Mouse (Mus musculus): Measurements from ENCODE around the gene Tprn.

Tprn gene

DNA sequence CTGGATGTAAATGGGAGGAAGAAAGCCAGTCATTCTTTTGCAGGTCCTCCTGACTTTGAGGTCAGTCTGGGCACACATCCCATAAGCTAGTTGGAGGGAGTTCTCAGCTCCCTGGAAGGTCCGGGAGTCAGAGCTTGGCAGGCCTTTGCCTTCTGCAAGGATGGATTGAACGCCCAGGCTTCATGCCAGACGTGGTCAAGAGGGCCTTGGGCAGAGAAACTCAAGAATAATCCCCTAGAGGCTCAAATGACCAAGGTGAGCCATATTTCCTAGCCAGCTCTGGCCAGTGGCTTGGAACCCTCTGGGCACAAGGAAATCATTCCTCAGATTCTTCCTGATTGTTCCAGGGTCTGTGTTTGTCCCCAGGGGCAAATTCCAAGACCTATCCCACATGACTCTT lies 2.4 kb downstream of the Tprn start:
- no peak for DNase-seq (ENCODE audit: low read depth, low spot score)

DNA sequence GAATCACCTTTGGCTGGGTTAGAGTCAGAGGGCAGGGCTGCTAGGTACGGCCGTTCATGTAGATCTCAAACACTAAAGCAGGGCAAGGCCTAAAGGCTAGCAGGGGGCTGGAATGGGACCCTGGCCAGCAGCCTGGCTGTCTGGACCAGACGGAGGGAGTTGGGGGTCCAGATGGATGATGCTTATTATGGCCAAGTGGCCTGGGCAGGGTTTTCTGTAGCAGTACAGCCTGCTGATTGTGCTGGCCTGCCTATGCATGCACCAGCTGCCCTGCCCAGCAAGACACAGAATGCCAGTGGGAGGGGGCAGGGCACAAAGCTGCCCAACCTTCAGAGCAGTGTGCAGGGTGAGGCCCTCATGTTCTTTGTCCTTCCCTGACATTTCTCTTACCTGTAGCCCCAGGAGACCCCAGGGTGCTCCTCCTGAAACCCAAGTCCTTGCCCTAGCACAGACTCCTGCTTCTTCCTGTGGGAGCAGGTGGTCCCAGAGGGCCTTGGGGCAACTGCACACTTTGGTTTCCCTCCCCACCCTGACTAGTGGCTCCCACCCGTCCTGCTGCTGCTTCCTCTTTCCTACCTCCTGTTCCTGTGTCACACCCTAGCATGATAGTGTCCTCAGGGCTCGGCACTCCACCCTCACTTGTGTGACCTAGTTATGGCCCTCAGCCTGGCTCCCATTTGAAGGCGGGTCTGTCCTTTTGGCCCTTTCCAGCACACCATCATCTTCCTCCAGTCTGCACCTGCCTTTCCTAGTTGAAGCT lies 3.7 kb downstream of the Tprn start:
- no peak for DNase-seq (ENCODE audit: low read depth, low spot score)

DNA sequence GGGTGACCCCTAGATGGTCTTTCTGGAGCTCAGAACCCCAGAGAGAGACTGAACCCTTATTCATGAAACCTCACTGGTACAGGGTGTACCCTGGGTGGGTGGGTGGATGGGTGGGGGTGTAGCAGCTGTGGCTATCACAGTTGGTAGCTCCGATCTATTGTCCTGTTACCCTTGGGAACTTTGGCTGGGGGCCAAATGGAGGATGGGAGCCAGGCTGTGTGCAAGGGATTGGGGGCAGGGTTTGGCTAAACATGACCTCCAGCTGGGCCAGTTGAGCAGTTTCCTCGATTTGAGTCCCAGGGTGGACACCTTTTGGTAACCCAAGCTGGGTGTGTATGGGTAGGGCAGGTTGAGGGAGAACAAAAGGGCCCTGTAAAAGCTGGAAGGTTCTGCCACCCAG lies 4.3 kb downstream of the Tprn start:
- DNase-seq (ENCODE audit: low read depth, low spot score): no peak

DNA sequence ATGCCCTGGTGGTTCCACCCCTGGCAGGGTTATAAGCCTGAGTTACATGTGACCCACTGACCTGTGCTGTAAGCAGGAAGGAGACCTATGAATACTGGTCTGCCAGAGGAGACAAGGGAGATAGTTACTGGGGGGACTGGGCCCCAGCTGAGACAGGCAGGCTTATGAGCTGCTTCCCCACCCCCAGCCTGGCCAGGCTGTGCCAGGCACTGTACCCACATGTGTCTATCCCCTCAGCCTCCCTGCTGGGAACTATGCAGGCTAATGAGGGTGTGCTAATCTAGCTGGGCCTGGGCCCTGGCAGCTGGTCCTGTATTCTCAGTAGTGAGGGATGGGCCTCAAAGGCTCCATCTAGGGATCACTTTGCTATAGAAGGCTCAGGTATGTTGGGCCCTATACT lies 4.8 kb downstream of the Tprn start:
- no peak for DNase-seq (ENCODE audit: low read depth, low spot score)

DNA sequence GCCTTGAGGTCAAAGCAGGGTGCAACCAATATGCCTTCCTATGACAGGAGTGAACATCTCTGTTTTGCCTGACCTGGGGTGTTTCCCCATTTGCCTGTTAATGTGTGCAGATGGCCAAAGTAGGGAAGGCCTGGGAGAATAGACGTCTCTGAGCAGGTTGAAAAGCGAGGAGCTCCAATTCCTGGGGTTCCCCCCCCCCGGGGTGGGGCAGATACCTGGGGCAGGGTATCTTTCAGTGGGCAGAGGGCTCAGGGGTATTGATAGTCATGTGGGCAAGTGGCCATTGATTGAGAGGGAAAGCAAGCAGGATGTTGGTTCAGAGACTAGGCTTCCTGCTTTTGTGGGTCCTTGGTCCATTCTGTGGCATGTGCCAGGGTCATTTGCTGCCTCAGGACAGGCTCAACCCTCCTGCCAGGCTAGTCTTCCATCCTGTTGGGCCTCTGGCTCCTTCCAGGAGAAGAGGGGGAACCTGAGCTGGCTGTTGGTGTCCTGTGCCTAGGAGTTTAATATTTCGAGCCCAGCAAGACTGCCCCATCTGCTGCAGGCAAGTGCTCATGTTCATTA lies 5.4 kb downstream of the Tprn start:
- no peak for DNase-seq (ENCODE audit: low read depth, low spot score)

DNA sequence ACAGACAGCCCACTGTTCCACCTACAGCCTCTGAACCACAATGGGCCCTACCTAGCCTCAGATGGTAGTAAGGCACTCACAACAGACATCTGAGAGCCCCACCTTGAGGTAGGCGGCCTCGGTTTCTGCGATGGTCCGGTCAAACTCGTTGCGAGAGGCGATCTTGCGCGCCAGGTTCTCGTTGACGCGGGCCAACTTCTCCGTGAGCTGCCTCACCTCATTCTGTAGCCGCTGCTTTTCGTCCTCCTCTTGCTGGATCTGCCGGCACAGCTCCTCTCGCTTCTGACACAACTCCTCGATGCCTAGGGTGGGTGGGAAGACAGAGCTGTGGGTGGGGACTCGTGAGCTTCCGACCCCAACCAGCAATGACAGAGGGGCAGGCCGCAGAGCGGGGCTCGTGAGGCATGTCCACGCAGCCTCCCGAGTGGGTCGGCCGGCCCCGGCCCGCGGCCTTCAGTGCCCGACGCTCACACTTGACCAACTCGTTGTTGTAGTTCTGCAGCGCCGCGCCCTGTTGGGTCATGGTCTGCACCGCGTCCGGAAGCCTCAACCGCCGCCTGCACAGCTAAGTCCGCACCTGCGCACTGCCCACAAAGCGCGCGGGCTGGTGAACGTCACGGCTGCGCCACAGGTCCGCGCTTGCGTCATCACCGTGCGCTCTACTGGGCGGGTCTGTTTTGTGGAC lies 9.6 kb downstream of the Tprn start, which contains the start of the genes Ssna1 and Anapc2:
Gene Ssna1, minus strand, starts transcription at position 612 of the 685 bp plus-strand sequence.
Gene Anapc2, plus strand, starts transcription at position 652 of the 685 bp plus-strand sequence.
- peak; percentile 96 for DNase-seq (ENCODE audit: low read depth, low spot score)

DNA sequence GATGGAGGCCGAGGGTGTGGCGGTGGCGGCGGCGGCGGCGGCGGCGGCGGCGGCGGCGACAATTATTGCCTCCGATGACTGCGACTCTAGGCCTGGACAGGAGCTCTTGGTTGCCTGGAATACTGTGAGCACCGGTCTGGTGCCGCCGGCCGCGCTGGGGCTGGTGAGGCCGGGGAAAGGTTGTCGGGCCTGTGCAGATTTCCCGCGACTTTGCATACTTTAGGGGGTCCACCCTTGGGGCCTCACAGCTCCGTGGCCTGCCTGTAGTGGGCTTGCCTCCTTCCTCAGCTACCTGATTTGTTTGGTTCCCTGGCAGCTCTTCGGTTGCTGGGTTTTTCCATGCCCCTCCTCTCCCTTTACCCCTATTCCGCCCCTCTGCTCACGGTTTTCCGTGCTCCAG lies 10.1 kb downstream of the Tprn start:
- DNase-seq (ENCODE audit: low read depth, low spot score): no peak

DNA sequence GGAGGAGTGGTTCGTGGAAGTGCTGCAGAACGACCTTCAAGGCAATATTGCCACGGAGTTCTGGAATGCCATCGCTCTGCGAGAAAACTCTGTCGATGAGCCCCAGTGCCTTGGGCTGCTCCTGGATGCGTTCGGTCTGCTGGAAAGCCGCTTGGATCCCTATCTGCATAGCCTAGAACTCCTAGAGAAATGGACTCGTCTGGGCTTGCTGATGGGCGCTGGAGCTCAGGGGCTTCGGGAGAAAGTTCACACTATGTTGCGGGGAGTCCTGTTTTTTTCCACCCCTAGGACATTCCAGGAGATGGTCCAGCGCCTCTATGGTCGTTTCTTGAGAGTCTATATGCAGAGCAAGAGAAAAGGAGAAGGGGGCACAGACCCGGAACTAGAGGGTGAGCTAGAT lies 10.6 kb downstream of the Tprn start:
- no peak for DNase-seq (ENCODE audit: low read depth, low spot score)

DNA sequence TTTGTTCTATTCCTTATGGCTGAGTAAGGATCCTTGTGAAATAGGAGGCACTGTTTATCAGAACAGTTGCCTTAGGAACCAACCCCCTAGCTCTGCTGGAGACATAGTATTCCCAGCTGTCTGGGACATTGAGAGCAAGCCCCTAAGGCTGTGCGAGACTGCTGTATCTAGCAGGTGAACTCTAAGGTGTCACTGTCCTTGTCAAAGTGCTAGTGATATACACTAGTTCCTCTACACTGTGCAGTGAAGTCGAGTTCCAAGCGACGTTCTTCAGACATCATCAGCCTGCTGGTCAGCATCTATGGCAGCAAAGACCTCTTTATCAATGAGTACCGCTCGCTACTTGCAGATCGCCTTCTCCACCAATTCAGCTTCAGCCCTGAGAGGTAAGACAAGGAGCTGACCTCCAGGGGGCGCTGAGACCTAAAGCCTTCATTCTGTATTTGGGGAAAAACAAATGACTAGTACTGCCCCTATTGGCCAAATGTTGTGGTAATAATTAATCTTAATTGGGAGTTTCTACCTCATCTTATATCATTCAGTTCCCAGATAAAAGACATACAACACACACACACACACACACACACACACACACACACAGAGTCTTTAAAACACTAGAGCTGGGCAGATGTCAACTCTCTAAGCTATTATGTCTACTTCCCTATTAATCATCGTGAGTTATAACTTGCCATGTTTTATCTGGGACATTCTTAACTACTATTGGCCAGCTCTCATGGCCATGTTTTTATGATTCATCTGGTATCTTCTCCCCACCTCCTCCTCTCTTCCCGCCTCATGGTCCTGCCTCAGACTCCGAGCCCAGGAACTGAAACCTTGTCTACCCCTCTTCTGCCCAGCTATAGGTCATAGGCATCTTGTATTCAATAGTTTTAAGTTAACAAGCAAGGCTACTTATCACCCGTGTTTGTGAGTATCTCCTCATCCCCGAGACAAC lies 16.8 kb downstream of the Tprn start:
- DNase-seq (ENCODE audit: low read depth, low spot score): no peak

DNA sequence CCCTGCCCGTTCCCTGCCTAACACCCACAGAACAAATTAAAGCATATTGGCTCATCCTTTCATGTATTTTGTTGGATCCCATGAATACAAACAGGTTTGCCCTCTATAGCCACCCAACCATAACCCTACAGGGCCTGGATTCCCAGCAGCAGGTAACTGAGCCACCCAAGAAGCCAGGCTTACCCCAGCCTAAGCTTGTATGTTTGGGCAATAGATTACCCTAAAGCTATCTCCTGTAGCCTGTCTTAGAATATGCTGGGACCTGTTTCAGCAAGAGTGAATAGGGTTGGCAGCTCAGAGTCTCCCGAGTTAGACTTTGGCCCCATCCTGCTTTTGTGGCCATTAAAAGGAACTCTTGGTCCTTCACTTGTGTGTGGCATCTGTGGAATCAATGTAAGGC lies 23.1 kb downstream of the Tprn start:
- DNase-seq (ENCODE audit: low read depth, low spot score): no peak

DNA sequence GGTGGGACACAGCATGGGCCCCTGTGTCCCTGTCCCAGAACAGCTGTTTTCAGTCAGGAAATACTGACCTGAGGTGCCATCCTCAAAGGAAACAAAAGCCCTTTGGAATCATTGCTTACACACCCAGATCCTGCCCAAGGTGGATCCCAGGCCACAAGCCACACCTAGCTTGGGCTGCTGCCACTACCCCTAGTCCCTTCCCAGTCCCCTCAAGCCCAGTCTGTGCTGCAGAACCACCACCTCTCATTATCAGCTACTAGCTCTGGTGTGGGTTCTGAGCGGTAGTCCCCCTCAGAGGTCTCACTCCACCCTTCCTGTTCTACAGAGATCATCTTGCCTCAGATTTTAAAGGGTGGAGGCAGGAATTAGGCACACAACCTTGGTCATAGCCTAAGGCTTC lies 23.9 kb downstream of the Tprn start:
- no peak for DNase-seq (ENCODE audit: low read depth, low spot score)

DNA sequence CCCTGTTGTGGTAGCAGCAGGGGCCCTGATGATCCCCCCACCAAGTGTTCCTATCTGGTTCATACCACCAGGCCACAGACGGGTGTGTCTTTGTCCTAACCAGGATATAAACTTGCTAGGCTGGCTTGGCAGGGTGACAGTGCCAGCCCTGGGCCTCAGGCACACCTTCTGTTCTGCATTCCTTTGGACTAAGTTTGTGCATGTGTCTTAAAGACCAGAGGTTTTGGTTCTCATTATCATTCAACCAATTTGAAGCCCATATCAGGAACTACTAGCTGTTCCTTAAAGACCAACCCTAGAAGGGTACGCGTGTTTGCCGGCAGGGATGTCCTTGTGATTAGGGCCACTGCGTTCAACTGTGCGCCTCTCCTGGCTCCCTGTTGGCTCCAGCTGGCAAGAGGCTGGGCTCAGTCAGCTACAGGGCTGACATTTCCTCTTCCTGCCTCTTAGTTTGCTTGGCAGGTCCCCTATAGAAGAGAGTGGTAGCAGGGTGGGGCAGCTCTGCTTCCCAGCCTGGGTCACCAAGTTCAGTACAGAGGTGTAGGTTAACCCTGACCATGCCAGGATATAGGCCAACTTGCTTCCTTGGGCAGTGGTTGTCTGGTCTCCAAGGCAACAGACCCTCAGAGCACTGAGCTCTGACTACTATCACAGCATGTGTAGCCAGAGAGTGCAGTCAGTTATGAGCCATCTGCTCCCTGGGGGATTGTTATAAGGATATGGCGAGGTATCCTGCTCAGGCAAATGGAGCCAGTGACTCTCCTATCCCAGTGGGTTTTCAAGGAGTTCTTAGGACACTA lies 24.6 kb downstream of the Tprn start:
- no peak for DNase-seq (ENCODE audit: low read depth, low spot score)

DNA sequence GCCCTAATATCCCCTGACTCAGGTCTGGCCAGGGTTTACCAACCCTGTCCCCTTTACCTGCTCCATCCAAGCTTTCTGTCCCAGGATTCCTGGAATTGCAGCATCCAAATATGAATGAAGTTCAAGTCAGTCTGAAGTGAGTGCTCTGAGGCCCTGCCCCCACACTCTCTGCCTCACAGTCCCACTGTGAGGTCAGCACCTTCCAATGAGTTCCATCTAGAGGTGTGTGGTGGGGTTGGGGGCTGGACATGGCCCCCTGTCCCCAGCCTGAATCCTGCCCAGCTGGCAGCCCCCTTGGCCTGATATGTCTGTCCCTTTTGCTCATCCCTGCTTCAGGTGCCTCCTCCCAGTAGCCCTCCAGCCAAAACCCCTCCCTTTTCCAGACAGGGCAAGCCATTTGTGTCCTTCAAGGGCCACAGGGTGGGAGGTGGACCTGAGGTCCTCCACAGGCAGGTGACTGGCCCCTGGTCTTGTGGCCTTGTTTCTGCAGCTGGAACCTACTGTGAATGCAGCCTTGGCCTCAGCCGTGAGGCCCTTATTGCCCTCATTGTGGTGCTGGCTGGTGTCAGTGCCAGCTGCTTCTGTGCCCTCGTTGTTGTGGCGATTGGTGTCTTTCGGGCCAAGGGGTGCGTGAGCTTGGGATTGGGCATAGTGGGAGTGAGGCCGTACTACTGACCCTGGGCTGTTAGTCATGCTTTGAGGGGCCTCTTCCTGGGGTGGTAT lies 25.7 kb downstream of the Tprn start, which contains the start of gene Tmem210:
Gene Tmem210, plus strand, starts transcription at position 219 of the 723 bp plus-strand sequence.
- no peak for DNase-seq (ENCODE audit: low read depth, low spot score)

DNA sequence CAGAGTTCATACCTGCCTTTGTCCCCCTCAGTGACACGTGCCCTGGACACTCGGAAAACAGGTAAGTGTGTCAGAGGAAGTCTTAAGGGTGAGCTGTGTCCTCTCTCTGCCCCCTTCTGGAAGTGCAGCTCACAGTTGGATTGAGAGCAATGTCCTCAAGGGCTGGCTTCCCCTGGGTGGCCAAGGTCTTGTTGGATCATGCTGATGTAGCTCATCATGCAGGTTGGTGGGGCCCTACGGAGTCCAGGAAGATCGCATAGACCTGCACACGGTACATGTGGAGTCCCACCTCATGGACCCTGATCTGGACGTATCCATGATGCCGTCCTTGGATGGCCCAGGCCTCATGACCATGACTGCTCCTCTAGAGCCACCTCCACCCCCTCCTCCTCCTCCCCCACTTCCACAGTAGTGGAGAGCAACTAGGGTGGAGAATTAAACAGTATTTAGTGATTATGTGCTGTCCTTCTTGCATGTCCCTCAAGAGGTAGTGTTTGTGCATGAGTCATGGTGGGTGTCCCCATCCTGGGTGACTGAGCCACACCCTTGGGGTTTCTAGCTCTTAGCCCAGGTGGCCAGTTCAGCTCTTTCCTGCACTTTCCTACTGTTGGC lies 26.4 kb downstream of the Tprn start:
- no peak for DNase-seq (ENCODE audit: low read depth, low spot score)

DNA sequence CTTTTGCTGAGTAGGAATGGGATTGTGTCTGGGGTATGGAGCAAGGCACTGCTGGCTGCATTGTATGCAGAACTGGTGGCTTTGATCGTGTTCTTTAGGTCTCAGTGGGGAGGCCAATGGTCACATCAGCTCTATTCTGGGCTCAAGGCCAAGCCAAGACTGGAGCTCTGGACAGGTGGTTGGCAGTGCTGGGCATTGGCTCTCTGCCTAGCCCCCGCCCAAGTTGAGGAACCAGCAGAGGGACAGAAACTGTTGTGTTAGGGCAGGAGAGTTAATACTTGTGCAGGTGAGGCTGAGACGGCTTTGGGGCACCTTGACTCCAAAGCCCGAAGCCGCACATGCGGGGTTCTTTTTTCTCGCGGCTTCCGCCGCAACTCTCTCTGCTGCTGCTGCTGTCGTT lies 27.2 kb downstream of the Tprn start, which contains the start of gene Lrrc26:
Gene Lrrc26, plus strand, starts transcription at position 265 of the 400 bp plus-strand sequence.
- no peak for DNase-seq (ENCODE audit: low read depth, low spot score)

DNA sequence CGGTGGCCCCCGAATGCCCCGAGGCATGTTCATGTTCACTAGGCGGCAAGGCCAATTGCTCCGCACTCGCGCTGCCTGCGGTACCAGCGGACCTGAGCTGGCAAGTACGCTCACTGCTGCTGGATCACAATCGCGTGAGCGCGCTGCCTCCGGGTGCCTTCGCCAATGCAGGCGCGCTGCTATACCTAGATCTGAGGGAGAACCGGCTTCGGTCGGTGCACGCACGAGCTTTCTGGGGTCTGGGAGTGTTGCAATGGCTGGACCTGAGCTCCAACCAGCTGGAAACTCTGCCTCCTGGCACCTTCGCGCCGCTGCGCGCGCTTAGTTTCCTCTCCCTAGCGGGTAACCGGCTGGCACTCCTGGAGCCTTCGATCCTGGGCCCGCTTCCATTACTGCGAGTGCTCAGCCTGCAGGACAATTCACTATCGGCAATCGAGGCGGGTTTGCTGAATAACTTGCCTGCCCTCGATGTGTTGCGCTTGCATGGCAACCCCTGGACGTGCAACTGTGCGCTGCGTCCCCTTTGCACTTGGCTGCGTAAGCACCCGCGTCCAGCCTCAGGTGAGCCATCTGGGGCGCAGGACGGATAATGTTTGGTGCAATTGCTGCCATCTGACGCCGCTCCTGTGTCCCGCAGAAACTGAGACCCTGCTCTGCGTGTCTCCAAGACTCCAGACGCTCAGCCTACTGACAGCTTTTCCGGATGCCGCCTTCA lies 27.8 kb downstream of the Tprn start:
- DNase-seq (ENCODE audit: low read depth, low spot score): no peak

DNA sequence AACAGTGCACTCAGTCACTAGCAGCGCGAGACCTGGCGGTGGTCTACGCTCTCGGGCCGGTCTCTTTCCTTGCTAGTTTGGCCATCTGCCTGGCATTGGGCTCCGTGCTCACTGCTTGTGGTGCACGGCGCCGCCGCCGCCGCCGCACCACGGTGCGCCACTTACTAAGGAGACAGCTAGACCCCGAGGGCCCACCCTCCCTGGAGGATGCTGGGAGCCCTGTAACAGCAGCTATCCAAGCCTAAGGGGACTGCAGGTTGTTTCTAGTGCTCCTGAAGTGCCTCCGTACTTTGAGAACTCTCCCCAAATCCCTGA lies 28.4 kb downstream of the Tprn start:
- no peak for DNase-seq (ENCODE audit: low read depth, low spot score)

DNA sequence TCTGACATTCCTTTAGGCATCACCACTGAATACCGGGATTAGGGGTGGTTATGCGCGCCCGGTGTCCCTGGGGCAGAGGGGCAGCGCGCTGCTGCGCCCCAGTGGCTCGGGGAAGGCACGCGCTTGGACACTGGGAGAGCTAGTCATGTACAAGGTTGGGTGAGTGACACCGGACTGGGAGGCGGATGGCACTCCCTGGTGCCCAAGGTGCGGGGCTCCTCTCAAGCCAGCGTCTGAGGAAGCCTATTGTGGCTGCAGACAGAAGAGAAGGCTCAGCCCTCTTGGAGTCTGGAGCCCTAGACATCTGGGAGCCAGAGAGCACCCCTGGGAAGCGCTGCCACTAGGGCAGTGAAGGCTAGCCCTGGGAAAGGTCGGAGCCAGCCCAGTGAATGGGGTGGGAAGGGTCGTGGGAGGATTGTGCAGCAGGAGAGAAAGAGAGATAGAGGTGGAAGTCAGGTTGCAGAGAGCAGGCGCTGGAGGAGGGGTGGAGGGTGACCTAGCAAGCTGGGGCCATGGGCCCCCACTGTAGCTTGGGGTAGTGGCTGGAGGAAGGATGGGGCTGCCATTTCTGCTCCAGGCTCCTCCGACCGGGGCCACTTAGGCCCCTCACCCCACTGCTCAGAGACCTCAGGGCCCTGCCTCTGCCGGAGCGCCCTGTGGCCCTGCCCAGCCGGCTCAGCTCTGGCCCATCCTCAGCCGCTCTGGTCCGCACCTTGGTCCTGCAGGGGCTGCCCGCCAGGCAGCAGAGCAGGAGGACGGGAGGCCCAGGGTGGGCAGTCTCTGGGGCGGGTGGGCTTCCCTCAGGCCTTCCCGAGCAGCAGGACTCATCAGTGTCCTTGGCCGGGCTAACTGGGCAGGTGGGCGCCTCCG lies 29.0 kb downstream of the Tprn start:
- DNase-seq (ENCODE audit: low read depth, low spot score): no peak
